Mouse (Mus musculus) right cerebral cortex, postnatal 14 days (tissue): ENCODE data around the gene Tmem216.
"Not testable (repeated sequence)": the region's sequence is repeated elsewhere in the genome, so short reads cannot be mapped to it uniquely, and the experiment has no call there.

Source experiments
- DNase-seq: peaks from one replicate; pipeline ENCODE4 v3.0.0; 2022

Gene Tmem216

GRCm38 (mm10) chr19:10564278-10564677 lies 8.2 kb upstream of the Tmem216 start:
- no peak for DNase-seq

GRCm38 (mm10) chr19:10562351-10562750 lies 6.3 kb upstream of the Tmem216 start:
- no peak for DNase-seq

GRCm38 (mm10) chr19:10561558-10562314 lies 5.7 kb upstream of the Tmem216 start:
- no peak for DNase-seq

GRCm38 (mm10) chr19:10560108-10560507 lies 4.1 kb upstream of the Tmem216 start:
- DNase-seq, result no peak

- DNase-seq, result not testable (repeated sequence)
Observed at GRCm38 (mm10) chr19:10557837-10558375, 1.9 kb upstream of the Tmem216 start.

- no peak for DNase-seq
Observed at GRCm38 (mm10) chr19:10557430-10557829, 1.4 kb upstream of the Tmem216 start.

GRCm38 (mm10) chr19:10557001-10557400 lies 963 bp upstream of the Tmem216 start:
- DNase-seq, result no peak

- no peak for DNase-seq
Observed at GRCm38 (mm10) chr19:10539454-10539853, 16.6 kb downstream of the Tmem216 start.

GRCm38 (mm10) chr19:10530082-10530481 lies 26.0 kb downstream of the Tmem216 start:
- DNase-seq, result no peak

GRCm38 (mm10) chr19:10525910-10526309 lies 30.1 kb downstream of the Tmem216 start, which contains the start of gene Sdhaf2:
Gene Sdhaf2 (minus strand): TSS chr19:10526142.
- peak; percentile 35 for DNase-seq

GRCm38 (mm10) chr19:10525106-10525901 lies 30.7 kb downstream of the Tmem216 start, which contains the start of gene Cpsf7:
Gene Cpsf7 (plus strand): TSS chr19:10525266.
- peak; percentile 89 for DNase-seq

- no peak for DNase-seq
Observed at GRCm38 (mm10) chr19:10524784-10525105, 31.3 kb downstream of the Tmem216 start.

GRCm38 (mm10) chr19:10523483-10524080 lies 32.5 kb downstream of the Tmem216 start:
- DNase-seq, result no peak

GRCm38 (mm10) chr19:10521926-10522325 lies 34.1 kb downstream of the Tmem216 start:
- DNase-seq, result no peak

GRCm38 (mm10) chr19:10520355-10520754 lies 35.7 kb downstream of the Tmem216 start:
- DNase-seq, result no peak

GRCm38 (mm10) chr19:10510759-10511330 lies 45.2 kb downstream of the Tmem216 start:
- no peak for DNase-seq

- DNase-seq, result no peak
Observed at GRCm38 (mm10) chr19:10502571-10502970, 53.5 kb downstream of the Tmem216 start.

GRCm38 (mm10) chr19:10500581-10500980 lies 55.5 kb downstream of the Tmem216 start:
- DNase-seq, result no peak

- no peak for DNase-seq
Observed at GRCm38 (mm10) chr19:10497512-10498160, 58.4 kb downstream of the Tmem216 start.

- no peak for DNase-seq
Observed at GRCm38 (mm10) chr19:10496976-10497375, 59.1 kb downstream of the Tmem216 start.

- DNase-seq, result no peak
Observed at GRCm38 (mm10) chr19:10495670-10496069, 60.4 kb downstream of the Tmem216 start.

GRCm38 (mm10) chr19:10486264-10486738 lies 69.7 kb downstream of the Tmem216 start:
- DNase-seq, result peak; percentile 33
